Mouse (Mus musculus): ENCODE data around the gene 4930402K13Rik. TPM values are rescaled to one million over a fixed set of nuclear protein-coding genes. Genes with fewer than 3 reads are reported as not detected.

Gene 4930402K13Rik
- polyA plus RNA-seq, 1 experiment from 2014 or later: not detected

GRCm38 (mm10) chrX:9139290-9139948 is 35.1 kb downstream of the 4930402K13Rik start:
- no peak for ATAC-seq (replicated peaks; ENCODE audit: extremely low read depth, insufficient read depth, low FRiP score)

GRCm38 (mm10) chrX:9142669-9143068 is 38.3 kb downstream of the 4930402K13Rik start:
- WGBS: 38% methylated on average over 2 of the region's 2 CpGs
- Histone ChIP-seq H3K36me3 (ENCODE audit: control insufficient read depth, insufficient read depth) (no peaks in the 10 kb centered on the region), H3K9ac (ENCODE audit: low read length) (no peak overlapping the region), H3K9me3 (replicated peaks; ENCODE audit: control insufficient read depth, low read length) (no peaks in the 10 kb centered on the region), H3K27ac (ENCODE audit: low read length) (no peak overlapping the region), H3K4me3 (ENCODE audit: low read length) (no peak overlapping the region), H3K4me2 (ENCODE audit: low read depth, low read length) (no peak overlapping the region), H3K27me3 (ENCODE audit: control insufficient read depth, insufficient read depth, low read length) (no peaks in the 10 kb centered on the region), H3K4me1 (ENCODE audit: control insufficient read depth, insufficient read depth, low read length) (no peaks in the 10 kb centered on the region)
- ATAC-seq (replicated peaks; ENCODE audit: extremely low read depth, insufficient read depth, low FRiP score): no peak

More at GRCm38 (mm10) chrX:9139290-9139948, 35.1 kb downstream of the 4930402K13Rik start:
- Histone ChIP-seq H3K27me3 (ENCODE audit: control insufficient read depth, insufficient read depth, low read length) (no peaks in the 10 kb centered on the region), H3K9me3 (replicated peaks; ENCODE audit: control insufficient read depth, low read length) (no peaks in the 10 kb centered on the region), H3K4me3 (ENCODE audit: low read length) (no peak overlapping the region), H3K27ac (ENCODE audit: low read length) (no peak overlapping the region), H3K36me3 (ENCODE audit: control insufficient read depth, insufficient read depth) (no peaks in the 10 kb centered on the region), H3K4me1 (ENCODE audit: control insufficient read depth, insufficient read depth, low read length) (no peaks in the 10 kb centered on the region), H3K4me2 (ENCODE audit: low read depth, low read length) (no peak overlapping the region), H3K9ac (ENCODE audit: low read length) (no peak overlapping the region)
- WGBS: 73% methylated on average over 4 of the region's 4 CpGs

Other genes with a start within 250 kb of the 4930402K13Rik start
- not detected in 2 replicates for gene Gm5751, start 230.3 kb upstream of the 4930402K13Rik start, polyA plus RNA-seq (2015; fragmentation: Nextera tagmentation; extraction: Ambion mirVana)
- 1.0 and 1.4 TPM in 2 replicates for gene B630019K06Rik, start 212.2 kb upstream of the 4930402K13Rik start, polyA plus RNA-seq (2015; fragmentation: Nextera tagmentation; extraction: Ambion mirVana)
- gene Fthl17b, start 141.6 kb upstream of the 4930402K13Rik start, polyA plus RNA-seq (2015; fragmentation: Nextera tagmentation; extraction: Ambion mirVana): not detected in 2 replicates
- not detected in 2 replicates for gene Fthl17c, start 128.0 kb upstream of the 4930402K13Rik start, polyA plus RNA-seq (2015; fragmentation: Nextera tagmentation; extraction: Ambion mirVana)
- not detected in 2 replicates for gene Fthl17d, start 117.8 kb upstream of the 4930402K13Rik start, polyA plus RNA-seq (2015; fragmentation: Nextera tagmentation; extraction: Ambion mirVana)
- gene Fthl17e, start 71.1 kb upstream of the 4930402K13Rik start, polyA plus RNA-seq (2015; fragmentation: Nextera tagmentation; extraction: Ambion mirVana): not detected in 2 replicates
- not detected in 2 replicates for gene Fthl17f, start 41.5 kb upstream of the 4930402K13Rik start, polyA plus RNA-seq (2015; fragmentation: Nextera tagmentation; extraction: Ambion mirVana)
- 2.8 and 3.4 TPM in 2 replicates for gene Lancl3, start 95.3 kb downstream of the 4930402K13Rik start, polyA plus RNA-seq (2015; fragmentation: Nextera tagmentation; extraction: Ambion mirVana)
- gene Gm14862, start 152.3 kb downstream of the 4930402K13Rik start, polyA plus RNA-seq (2015; fragmentation: Nextera tagmentation; extraction: Ambion mirVana): not detected in 2 replicates
- 3.0 and 3.2 TPM in 2 replicates for gene Xk, start 168.2 kb downstream of the 4930402K13Rik start, polyA plus RNA-seq (2015; fragmentation: Nextera tagmentation; extraction: Ambion mirVana)
- not detected in 2 replicates for gene H2al1m, start 179.2 kb downstream of the 4930402K13Rik start, polyA plus RNA-seq (2015; fragmentation: Nextera tagmentation; extraction: Ambion mirVana)
- gene H2al1k, start 246.1 kb downstream of the 4930402K13Rik start, polyA plus RNA-seq (2015; fragmentation: Nextera tagmentation; extraction: Ambion mirVana): not detected in 2 replicates